Mouse (Mus musculus) gastrocnemius, postnatal 4 days (tissue): ENCODE measurements around the gene Tle2. TPM values are rescaled to one million over a fixed set of nuclear protein-coding genes. Genes with fewer than 3 reads are reported as not detected.

Experiments used
- DNase-seq, 2 experiments: peaks; one replicate each; pipeline ENCODE4 v3.0.0; 2021 to 2022; ENCODE audit warnings: low spot score in 2 of 2, mixed read lengths in 2 of 2
- total RNA-seq, 2 experiments: library from RNA; stranded (reverse); gene quantifications; 2 replicates each; pipeline ENCODE4 v1.2.3; 2021

The Tle2 gene
- total RNA-seq, 2 experiments from 2014 or later = 7.8 to 10.5 TPM

DNA sequence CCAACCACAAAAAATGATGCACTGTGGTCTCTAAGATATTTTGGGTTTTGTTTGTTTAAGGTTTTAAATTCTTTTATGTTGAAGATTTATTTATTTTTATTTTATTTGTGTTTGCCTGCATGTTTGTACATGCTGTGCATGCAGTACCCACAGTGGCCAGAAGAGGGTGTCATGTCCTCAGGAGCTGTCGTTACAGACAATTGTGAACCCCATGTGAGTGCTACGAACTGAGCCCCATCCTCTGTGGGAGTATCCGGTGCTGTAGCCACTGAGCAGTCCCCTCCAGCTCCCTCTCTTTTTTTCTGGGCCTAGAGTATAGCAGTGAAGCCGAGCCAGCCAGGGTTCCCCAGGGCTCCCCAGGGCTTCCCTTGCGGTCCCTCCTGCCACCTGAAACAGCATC is 21.1 kb upstream of the Tle2 start:
- DNase-seq = no peak

GRCm38 (mm10) chr10:81553807-81554755 is 20.3 kb upstream of the Tle2 start:
- DNase-seq = no peak

GRCm38 (mm10) chr10:81556282-81556681 is 18.1 kb upstream of the Tle2 start:
- DNase-seq = no peak

DNA sequence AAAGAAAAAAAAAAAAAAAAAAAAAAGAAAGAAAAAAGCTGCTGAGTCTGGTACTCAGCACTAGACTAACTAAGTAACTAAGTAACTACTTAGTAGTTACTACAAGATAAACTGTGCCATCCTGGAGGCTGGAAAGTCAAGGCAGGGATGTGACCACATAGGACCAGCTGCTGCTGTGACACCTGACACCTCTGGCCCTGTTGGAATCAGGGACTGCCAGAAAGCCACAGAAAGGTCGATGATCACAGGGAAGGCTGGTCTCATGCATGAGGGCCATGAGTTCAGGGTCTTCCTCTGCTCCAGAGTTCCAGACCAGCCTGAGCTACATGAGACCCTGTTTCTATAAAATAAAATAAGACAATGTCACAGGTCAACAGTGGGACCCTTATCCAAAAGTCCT is 16.9 kb upstream of the Tle2 start:
- DNase-seq = no peak

DNA sequence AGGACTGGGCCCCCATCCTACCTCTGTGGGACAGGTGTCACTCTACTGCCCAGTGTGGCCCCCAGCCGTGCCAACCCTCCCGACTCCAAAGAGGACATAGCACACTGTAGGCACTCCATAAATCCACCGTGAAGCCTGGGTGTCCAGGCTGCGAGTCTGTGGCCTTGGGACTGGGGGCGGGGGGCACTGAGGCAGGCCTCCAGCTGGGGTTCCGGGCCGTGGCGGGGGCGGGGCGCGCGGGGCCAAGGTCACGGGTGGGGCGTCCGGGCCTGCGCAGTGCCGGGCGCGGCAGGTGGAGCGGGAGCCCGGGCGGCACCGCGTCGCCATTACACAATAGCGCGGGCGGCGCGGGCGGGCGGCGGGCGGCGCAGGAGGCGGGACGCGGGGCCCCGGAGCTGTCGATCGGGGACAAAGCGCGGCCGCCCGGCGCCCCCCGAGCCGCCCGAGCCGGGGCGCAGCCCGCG is 15.2 kb upstream of the Tle2 start, which contains the start of gene Aes:
Aes (plus strand) TSS at position 326 of the 464 bp plus-strand sequence.
- peak; percentile 71 to 80 for DNase-seq

DNA sequence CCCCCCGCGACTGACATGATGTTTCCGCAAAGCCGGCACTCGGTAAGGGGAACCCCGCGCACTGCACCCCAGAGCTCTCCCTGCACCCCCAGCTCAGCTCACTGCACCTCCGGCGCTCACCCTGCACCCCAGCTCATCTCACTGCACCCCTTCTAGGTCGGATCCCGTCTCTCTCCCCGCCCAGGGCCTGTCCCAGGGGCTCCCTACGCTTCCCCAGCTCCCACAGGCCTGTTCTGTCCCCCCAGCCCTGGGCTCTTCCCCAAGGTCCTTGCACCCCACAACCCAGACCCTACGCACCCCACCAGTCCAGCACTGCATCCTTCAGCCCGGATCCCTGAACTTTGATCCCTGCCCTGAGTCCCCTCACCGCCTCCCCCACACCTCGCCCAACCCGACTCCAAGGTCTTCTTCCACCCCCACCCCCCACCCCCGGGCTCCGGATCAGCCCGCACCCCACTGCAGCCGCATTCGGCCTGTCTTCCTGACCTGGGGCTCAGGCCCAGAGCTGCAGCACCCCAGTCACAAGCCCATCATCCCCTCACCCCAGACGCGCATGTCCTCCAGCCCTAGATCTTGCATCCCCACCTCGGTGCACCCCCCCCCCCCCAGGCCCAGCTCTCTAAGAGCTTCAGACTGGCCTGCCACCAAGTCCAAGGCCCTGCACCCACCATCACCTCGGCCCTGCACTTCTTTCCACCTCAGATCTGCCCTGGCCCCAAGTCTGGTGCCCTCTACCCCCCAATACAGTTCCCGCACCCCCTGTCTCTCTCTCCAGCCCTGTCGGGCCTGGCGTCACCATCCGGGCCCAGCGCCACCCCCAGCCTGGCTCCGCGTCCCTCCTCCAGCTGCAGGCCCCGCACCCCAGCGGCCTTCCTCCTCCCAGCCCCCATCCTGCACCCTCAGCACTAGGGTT is 14.5 kb upstream of the Tle2 start:
- DNase-seq = peak; percentile 65 to 79

- DNase-seq = no peak
Measured at GRCm38 (mm10) chr10:81560719-81561459, 13.5 kb upstream of the Tle2 start.

GRCm38 (mm10) chr10:81562411-81562810 is 11.9 kb upstream of the Tle2 start:
- DNase-seq = no peak

- DNase-seq = no peak
Measured at GRCm38 (mm10) chr10:81563481-81563880, 10.9 kb upstream of the Tle2 start.

- DNase-seq = peak in 1 of 2 experiments; percentile 65
Measured at GRCm38 (mm10) chr10:81564216-81564615, 10.1 kb upstream of the Tle2 start.

- no peak for DNase-seq
Measured at GRCm38 (mm10) chr10:81564734-81565133, 9.6 kb upstream of the Tle2 start.

- no peak for DNase-seq
Measured at GRCm38 (mm10) chr10:81565257-81566228, 8.8 kb upstream of the Tle2 start.

- DNase-seq = no peak
Measured at GRCm38 (mm10) chr10:81568381-81569191, 5.8 kb upstream of the Tle2 start.

DNA sequence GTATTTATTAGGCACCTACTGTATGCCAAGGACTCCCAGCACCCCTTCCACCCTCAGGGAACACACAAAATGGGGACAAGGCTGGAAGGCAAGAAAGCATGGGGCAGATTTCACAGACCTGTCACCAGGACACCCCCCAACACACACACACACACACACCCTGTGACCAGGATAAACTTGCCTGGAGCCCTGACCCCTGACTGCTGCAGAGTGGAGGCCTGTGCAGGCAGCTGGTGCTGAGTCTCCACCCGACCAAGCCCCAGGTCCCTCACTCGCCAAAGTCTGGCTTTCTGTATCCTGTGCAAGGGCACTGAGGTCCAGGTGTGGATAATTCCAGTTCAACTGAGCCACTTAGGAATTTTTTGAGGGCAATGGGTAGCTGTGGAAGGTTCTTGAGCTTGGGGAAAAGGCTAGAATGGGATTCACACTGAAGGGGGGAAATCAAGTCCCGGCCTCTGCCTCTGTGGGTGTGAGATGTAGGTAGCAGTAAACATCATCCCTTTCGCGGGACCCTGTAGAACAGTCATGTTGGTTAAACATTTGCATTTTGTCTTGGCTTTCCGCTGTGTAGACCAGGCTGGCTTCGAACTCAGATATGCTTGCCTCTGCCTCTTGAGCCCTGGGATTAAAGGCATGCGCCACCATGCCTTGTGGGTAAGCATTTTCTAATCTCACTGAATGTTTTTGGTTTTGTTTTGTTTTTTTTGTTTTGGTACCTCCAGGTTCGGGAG is 4.7 kb upstream of the Tle2 start:
- no peak for DNase-seq

DNA sequence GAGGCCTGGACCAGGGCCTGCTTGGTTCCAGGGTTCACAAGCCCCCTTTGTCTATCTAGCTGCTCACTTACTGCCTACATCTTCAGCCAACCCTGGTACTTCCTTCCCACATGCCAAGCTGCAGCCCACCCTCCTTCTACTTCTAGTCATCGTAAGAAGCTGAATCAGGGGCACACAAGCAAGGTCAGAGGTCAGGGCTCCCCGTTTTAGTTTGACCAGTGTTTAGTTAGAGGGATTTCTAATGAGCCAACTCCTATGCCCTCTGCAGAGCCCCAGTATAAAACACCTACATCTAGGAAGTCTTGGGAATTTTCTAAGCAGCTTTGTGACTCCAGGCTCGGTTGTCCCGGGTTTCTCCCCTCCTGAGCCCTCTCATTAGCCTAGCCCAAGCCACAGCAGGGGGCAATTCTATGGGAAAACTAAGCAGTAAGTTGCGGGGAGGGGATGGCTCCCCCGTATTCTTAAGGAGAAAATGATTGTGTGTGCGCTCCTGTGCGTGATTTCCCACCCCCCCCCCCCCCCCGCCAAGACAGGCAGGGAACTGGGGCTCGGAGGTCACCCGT is 4.0 kb upstream of the Tle2 start:
- no peak for DNase-seq

DNA sequence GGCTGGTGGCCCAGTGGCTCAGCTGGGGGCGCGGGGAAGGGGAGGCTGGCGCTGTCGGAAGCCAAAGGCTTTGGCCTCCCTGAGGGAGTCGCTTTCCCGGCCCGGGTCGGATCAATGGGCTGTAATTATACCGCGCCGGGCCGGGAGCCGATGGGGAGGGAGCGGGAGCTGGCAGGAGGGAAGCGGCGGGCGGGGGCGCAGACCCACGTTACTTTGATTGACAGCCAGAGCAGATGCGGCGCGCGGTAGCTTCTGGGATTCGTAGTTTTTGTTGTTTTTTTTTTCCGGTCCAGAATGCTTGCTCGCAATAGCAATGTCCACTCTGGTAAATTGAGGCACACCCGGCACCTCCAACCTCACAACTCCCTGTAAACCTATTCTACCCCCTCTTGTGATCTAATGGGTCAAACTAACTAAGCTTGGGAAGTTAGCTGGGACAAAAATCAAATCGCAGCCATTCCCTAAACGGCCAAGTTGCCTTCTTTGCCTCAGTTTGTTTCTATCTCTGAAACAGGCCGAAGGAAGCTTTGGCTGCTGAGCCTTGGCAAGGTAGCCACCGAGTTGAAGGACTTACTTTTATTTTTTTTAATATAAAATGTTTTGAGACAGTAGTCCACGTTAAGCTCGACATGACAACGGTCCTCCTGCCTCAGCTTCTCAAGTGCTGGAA is 3.4 kb upstream of the Tle2 start:
- peak; percentile 93 to 96 for DNase-seq

DNA sequence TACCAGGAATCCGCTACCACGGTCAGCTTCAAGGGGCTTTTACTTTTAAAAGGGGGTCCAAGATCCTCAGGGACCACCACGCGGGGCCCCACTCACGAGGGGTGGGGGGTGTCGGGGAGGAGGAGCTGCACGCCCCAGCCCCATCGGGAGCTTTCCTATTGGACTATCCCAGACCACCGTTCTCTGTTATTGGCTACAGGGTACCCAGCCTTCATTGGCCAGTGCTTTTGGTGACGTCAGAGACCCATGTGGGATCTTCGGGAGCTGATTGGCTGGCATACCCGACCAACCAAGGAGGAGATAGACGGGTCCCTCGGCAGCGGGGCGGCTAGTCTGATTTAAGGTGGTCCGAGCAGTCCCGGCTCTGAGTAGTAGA is 2.9 kb upstream of the Tle2 start:
- peak; percentile 95 to 97 for DNase-seq
